Mouse (Mus musculus): ENCODE data around the gene Lrrc8e.

Lrrc8e gene

GRCm38 (mm10) chr8:4257350-4257749 is 30.7 kb downstream of the Lrrc8e start:
- DNase-seq (ENCODE audit: low spot score), result no peak

- peak; percentile 90 for DNase-seq (ENCODE audit: low spot score)
Measured at GRCm38 (mm10) chr8:4258233-4258632, 31.6 kb downstream of the Lrrc8e start.

GRCm38 (mm10) chr8:4258678-4259077 is 32.1 kb downstream of the Lrrc8e start:
- peak; percentile 83 for DNase-seq (ENCODE audit: low spot score)

- DNase-seq (ENCODE audit: low spot score), result peak; percentile 96
Measured at GRCm38 (mm10) chr8:4259125-4259804, 32.6 kb downstream of the Lrrc8e start, which contains the start of gene Ctxn1. TSS of gene Ctxn1 (minus strand) at chr8:4259274.

GRCm38 (mm10) chr8:4259805-4260170 is 33.2 kb downstream of the Lrrc8e start:
- DNase-seq (ENCODE audit: low spot score), result no peak

- no peak for DNase-seq (ENCODE audit: low spot score)
Measured at GRCm38 (mm10) chr8:4263105-4263791, 36.6 kb downstream of the Lrrc8e start.

- DNase-seq (ENCODE audit: low spot score), result no peak
Measured at GRCm38 (mm10) chr8:4265160-4265914, 38.7 kb downstream of the Lrrc8e start.

GRCm38 (mm10) chr8:4267627-4268026 is 41.0 kb downstream of the Lrrc8e start:
- DNase-seq (ENCODE audit: low spot score), result no peak

GRCm38 (mm10) chr8:4269609-4270008 is 43.0 kb downstream of the Lrrc8e start:
- DNase-seq (ENCODE audit: low spot score), result no peak

- DNase-seq (ENCODE audit: low spot score), result peak; percentile 98
Measured at GRCm38 (mm10) chr8:4275275-4276110, 48.9 kb downstream of the Lrrc8e start, which contains the start of gene Timm44. TSS of gene Timm44 (minus strand) at chr8:4275913.

- DNase-seq (ENCODE audit: low spot score), result no peak
Measured at GRCm38 (mm10) chr8:4276111-4276465, 49.5 kb downstream of the Lrrc8e start.

Data from embryo, embryonic 10.5 days (tissue).